Mouse (Mus musculus): Measurements from ENCODE around the gene Tmem8. TPM values are rescaled to one million over a fixed set of nuclear protein-coding genes. Genes with fewer than 3 reads are reported as not detected.
"Not testable (repeated sequence)": the region's sequence is repeated elsewhere in the genome, so short reads cannot be mapped to it uniquely, and the experiment has no call there.

Tmem8 gene
- polyA plus RNA-seq, 2 experiments from 2014 or later = 4.8 to 4.9 TPM

- ATAC-seq = no peak
Observed at GRCm38 (mm10) chr17:26111722-26112121, 1.4 kb upstream of the Tmem8 start.

DNA sequence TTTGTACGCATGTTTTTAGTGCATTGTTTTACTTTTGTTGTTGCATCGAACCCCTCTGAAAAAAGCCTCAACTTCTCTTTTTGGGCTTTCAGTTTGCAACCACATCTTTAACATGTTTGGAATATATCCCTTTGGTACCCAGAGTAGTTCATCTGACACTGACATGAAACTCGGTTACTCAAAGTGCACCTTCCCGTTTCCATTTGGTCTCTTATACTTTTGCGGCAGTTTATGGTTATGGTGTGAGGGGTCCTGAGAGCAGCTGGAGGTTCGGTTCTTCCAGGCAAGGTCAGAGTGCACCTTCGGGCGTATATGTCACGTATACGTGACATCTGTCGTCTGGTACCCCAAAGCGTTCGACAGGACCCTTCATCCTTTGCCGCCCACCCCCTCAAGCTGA, 348 bp upstream of the Tmem8 start:
- no peak for ATAC-seq

- ATAC-seq = no peak
Observed at GRCm38 (mm10) chr17:26114061-26114460, 962 bp downstream of the Tmem8 start.

DNA sequence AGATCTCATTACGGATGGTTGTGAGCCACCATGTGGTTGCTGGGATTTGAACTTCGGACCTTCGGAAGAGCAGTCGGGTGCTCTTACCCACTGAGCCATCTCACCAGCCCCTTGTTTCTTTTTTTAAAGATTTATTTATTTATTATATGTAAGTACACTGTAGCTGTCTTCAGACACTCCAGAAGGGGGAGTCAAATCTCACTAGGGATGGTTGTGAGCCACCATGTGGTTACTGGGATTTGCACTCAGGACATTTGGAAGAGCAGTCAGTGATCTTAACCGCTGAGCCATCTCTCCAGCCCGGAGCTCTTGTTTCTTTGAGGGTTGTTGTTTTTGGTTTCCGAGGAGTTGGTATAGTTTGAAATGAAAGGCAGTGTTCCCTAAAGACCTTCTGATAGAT, 1.4 kb downstream of the Tmem8 start:
- ATAC-seq = not testable (repeated sequence)

DNA sequence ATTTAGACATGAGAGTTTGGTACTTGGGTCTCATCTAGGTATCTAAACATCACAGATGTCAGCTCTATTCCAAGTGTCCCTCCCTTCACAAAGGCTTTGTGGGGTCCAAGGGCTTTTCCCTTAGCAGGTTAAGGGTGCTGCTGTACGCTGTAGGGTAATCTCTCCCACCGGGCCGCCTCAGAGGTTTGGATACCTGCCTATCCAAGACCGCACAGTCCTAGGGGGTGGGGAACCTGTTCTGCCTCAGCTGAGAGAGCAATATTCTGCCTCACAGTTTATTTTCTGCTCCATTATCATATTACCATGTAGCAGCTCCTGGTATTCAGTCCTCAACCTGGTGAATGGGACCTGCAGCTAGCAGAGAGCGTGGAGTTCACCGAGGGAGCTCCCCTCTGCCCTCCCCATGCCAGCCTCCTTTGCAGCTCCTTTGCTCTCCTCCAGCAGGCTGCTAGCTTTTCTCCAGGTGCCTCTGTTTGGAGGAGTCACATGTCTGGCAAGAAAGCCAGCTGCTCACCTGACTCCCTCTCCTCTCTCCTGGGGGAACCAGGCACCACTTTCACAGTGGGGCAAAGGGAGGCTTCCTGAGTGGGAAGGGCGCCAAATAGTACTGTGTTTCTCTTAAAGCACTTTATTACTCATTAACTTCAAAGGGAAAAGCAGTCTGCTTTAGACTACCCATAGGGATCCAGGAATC, 2.3 kb downstream of the Tmem8 start:
- no peak for ATAC-seq

DNA sequence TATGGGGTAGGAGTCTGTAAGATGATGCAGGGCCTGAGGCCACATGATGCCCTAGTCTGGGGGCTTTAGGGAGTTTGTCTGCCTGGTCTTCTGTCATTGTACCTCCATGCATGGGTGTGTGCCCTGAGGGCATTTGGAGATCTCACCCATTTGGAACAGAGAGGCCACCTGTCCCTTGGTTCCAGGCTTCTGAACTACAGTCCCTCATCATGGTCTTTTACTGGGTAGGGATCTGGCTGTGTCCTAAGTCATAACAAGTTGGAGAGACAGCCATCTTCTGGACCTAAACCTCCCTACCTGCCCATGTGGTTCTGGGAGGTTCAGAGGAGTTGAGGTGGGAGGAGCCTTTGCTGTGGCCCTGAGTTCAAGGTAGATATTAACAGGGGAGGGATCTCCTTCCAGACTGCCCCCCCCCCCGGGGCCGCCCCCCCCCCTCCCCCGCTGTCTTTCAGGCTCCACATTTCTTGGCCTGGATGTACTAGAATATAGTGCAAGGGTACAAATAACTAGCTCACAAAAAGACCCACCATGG, 2.9 kb downstream of the Tmem8 start:
- ATAC-seq = no peak

- ATAC-seq = no peak
Observed at GRCm38 (mm10) chr17:26116503-26117258, 3.6 kb downstream of the Tmem8 start.

DNA sequence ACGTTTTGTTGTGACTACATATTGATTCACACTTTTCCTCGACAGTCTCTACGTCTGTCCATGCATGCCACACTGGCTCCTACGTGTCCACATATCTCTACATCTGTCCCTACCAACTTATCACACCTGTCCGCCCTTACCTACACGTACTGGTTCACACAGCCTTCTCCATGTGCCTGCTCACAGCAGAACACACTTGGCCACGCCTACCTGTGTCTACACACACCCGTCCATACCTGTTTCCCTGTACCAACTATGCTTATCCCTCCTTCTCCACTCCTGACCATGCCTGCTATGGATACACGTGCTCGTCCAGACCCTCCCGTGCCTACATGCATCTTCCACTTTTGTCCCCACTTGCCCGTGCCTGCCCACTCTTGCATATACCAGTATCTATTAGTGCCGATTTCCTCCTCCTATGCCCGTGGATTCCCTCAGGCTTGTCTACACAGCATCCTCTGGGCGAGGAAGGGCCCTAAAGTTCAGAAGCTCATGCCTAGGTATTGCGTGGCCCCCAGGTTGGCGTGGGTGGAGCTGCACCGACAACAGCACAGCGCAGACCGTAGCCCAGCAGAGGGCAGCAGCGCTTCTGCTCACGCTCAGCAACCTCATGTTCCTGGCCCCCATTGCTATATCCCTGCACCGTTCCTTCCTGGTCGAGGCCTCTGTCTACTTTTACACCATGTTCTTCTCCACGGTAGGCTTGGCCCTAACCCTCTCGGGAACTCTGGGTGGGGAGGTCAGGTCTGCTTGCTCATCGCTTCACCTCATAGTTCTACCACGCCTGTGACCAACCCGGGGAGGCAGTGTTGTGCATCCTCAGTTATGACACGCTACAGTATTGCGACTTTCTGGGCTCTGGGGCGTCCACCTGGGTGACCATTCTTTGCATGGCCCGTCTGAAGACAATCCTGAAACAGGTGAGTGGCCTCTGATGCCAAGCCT, 6.9 kb downstream of the Tmem8 start:
- ATAC-seq = peak; percentile 59

DNA sequence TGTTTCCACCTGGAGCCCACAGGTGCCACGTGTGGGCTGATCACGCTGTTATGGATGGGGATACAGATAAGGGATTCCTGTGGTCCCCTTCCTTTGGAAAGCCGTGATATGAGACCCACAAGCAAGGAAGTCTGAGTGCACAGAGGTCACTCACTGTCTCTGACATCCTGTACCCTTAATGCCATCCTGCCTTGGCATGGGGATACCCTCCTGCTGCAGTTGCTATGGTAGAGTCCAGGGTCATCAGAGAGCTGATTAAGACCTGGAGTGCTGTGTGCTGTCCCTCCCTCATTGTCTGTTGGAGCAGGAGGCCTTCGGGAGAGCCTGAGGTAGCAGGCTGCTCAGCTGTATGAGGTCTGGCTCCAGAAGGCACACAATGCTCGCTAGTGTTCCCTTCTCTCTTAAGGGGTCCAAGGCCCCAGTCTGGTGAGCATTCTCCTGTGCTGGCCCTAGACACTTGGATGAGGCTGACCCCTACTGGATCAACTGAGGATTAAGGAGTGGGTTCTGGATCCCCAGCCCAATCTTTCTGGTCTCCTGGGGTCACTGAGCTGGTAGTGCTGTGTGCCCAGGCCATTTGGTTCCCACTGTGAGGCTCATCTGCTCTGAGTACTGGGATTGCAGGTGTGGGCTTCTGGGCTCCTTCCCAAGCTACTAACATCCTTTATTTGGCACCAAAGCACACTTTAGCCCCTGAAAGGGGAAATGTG, 9.5 kb downstream of the Tmem8 start:
- no peak for ATAC-seq

GRCm38 (mm10) chr17:26123267-26123684, 10.2 kb downstream of the Tmem8 start, which contains the start of gene Mrpl28:
Gene Mrpl28 (plus strand): TSS chr17:26123500.
- peak; percentile 88 for ATAC-seq

GRCm38 (mm10) chr17:26124560-26124959, 11.5 kb downstream of the Tmem8 start:
- no peak for ATAC-seq

GRCm38 (mm10) chr17:26125226-26125625, 12.1 kb downstream of the Tmem8 start:
- no peak for ATAC-seq

DNA sequence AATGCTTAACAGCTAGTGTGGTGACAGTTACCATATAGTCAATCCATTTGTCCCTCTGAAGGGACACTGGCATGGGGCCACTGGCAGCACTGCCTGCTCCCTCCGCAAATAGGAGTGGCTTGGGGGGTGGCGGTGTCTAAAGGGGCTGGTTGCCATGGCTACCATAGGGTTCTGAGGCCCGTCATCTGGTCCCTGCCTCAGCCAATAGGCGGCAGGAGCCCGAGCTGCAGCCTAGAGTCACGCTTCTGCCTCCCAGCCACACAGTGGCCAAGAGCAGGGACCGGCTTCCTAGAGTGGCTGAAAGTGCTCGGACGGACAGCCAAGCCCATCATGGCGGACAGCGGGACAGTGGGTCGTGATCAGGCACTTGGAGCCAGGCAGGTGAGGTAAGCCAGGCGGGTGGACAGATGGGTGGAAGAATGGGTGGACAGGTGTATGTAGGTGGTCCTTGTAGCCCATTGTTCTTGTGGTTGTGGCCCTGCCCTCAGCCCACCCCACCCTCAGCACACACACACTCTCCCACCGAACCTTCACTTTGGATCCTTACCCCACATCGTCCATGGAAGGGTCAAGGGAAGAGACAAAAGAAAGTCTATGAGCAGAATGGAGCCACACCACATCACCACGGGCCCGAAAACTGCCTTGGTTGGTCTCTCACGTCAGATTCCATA, 18.1 kb downstream of the Tmem8 start:
- ATAC-seq = no peak

DNA sequence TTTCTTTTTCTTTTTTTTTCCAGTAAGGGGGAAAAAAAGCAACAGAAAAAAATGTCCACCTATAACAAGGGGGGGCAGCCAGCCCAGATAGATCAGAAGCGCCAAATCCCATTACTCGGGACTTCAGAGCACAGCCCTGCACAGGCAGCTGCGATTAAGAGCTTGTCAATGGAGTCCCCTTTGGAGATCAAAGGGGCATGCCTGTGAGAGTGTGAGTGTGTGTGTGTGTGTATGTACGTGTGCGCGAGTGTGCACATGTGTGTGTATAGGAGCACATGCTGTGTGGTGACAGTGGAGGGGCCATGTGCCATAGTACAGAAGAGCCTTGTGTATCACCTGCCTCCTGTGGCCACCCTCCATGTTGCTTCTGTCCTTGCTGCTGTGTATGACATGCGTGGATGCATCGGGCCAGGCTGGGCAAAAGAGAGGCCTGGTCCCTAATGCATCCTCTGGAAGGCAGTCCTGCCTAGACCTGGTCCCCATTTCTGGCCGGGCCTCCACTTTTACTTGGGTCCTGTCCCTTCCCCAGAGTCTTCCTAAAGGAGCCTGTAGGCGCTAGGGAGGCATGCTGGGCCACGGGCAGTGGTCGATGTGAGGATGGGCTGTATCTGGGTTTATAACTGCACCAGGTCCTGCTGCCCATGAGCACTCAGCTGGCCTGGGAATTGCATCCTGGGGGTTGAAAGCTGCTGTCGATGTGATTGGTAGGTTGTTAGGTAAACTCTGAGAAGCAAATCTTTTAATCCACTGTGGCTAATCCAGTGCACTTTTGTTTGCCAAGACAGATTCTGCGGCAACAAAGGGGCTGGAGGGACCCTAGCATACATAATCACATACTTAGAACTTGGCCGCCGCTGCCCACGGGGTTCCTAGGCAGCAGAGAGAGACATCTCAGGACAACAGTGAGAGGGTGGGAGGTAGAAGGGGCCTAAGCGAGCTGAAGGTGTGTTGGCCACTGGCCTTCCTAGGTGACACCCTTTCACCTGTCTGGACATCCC, 19.1 kb downstream of the Tmem8 start:
- ATAC-seq = no peak

GRCm38 (mm10) chr17:26137106-26137750, 24.1 kb downstream of the Tmem8 start:
- ATAC-seq = no peak

DNA sequence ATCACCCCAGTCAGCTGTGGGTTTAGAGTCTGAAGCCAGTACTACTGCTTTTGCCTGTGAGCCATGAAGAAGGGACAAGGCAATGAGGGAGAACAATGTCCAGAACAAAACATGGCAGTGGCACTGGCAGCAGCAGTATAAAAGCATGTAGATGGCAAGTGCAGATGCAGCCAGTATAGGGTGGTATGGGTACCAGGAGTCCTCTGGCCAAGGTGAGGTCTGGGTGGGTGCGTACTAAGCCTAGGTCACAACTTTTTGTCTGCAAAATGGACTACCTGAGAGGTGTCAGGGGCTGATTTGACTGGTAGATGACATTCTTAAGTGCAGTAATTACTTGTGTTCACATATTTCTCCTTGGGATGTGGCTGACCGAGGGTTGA, 24.6 kb downstream of the Tmem8 start:
- no peak for ATAC-seq

- ATAC-seq = peak; percentile 96
Observed at GRCm38 (mm10) chr17:26138239-26138836, 25.2 kb downstream of the Tmem8 start, which contains the start of gene Axin1. Gene Axin1 (plus strand): TSS chr17:26138688.

DNA sequence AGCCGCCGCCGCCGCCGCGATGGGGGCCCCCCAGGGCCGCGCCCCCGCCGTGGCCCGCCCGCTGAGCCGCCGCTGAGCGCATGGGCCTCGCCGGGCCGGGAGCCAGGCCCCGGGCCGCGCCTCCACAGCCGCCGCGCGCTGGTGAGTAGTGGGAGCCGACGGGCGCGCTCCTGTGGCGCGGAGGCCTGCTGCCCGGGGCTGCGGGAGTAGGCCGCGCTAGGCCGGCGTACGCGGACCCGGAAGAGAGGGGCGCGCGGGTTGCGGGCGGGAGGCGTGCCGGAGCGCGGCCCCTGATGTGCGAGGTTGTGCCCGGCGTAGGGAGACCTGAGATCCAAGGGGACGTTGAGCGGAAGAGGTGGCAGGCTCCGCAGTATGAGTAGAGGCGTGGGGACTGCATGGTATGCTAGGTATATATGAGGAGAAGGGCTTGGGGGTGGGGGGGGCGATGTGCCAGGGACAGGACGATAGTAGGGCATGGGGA, 25.8 kb downstream of the Tmem8 start:
- peak; percentile 10 for ATAC-seq

DNA sequence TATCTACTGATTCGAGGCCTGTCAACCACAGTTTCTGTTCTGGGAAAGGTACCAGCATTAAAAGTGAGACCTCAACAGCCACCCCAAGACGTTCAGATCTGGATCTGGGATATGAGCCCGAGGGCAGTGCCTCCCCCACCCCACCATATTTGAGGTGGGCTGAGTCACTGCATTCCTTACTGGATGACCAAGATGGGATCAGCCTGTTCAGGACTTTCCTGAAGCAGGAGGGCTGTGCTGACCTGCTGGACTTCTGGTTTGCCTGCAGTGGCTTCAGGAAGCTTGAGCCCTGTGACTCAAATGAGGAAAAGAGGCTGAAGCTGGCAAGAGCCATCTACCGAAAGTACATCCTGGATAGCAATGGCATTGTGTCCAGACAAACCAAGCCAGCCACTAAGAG, 29.7 kb downstream of the Tmem8 start:
- ATAC-seq = no peak
